Mouse (Mus musculus): ENCODE data around the gene Top3a.

GRCm38 (mm10) chr11:60701611-60702010, 75.6 kb downstream of the Top3a start:
- no peak for TF ChIP-seq CTCF (IDR thresholded peaks at IDR 0.05; ENCODE audit: low read depth, low read length)
- TF ChIP-seq POLR2A (IDR thresholded peaks at IDR 0.05; ENCODE audit: extremely low read depth, insufficient read depth, low read length), result no peak
